Mouse (Mus musculus) liver, adult (tissue): ENCODE results near the gene Ifna4.
"Not testable (repeated sequence)": the region's sequence is repeated elsewhere in the genome, so short reads cannot be mapped to it uniquely, and the experiment has no call there.

ENCODE experiments used
- GATA4 ChIP-seq: IDR thresholded peaks from 2 replicates; pipeline ENCODE4 v1.6.1; 2014; ENCODE audit warnings: mild to moderate bottlenecking, low read length; ENCODE audit not compliant: insufficient replicate concordance

Gene Ifna4

DNA sequence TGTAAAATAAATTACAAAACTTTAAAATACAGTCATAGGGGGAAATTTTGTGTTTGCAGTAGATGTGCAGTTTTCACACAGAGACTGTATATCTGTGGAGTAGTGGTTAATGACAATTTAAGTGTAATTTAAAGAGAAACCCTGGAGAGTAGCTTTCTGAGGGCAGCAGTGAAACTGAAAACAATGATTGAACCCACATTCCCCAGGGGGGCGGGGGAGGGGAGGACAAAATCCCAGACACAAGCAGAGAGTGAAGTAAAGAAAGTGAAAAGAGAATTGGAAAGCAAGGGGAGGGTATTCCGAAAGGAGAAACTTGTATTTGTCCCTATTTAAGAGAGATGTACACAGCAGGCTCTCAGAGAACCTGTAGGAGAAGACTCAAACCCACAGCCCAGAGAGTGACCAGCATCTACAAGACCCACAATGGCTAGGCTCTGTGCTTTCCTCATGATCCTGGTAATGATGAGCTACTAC, at the start of gene Ifna4:
TSS of gene Ifna4 (plus strand) at position 424 of the 474 bp plus-strand sequence.
- no peak for TF ChIP-seq GATA4

- TF ChIP-seq GATA4, result not testable (repeated sequence)
These were observed 47.6 kb upstream of the Ifna4 start, which contains the start of gene Gm13275 for GRCm38 (mm10) chr4:88793936-88794675. TSS of gene Gm13275 (plus strand) at chr4:88794487.

GRCm38 (mm10) chr4:88797097-88797496, 44.6 kb upstream of the Ifna4 start, which contains the start of gene Gm13279:
TSS of gene Gm13279 (plus strand) at chr4:88797397.
- TF ChIP-seq GATA4, result not testable (repeated sequence)

DNA sequence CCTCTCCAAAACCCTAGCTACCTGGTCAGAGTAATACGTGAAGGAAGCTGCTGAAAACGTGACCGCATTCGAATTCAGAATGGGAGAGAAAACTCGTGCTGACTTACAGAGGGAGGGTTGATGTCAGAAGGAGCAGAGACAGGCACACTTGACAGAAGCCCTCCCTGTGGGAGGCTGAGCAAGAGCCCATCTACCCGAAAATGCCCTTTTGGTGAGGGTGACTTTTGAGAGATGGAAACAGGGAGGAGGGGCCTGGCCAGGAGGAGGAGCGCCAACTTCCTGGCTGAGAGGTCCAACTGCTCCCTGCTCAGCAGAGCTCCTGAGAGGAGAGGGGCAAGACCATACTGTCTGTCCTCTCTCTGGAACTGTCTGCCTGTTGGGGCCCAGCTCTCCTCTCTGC, 42.3 kb upstream of the Ifna4 start, which contains the start of gene Gm13285:
TSS of gene Gm13285 (plus strand) at position 301 of the 400 bp plus-strand sequence.
- TF ChIP-seq GATA4, result not testable (repeated sequence)

GRCm38 (mm10) chr4:88802954-88803353, 38.7 kb upstream of the Ifna4 start, which contains the start of gene Gm13287:
TSS of gene Gm13287 (plus strand) at chr4:88803254.
- TF ChIP-seq GATA4, result not testable (repeated sequence)

DNA sequence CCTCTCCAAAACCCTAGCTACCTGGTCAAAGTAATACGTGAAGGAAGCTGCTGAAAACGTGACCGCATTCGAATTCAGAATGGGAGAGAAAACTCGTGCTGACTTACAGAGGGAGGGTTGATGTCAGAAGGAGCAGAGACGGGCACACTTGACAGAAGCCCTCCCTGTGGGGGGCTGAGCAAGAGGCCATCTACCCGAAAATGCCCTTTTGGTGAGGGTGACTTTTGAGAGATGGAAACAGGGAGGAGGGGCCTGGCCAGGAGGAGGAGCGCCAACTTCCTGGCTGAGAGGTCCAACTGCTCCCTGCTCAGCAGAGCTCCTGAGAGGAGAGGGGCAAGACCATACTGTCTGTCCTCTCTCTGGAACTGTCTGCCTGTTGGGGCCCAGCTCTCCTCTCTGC, 36.4 kb upstream of the Ifna4 start, which contains the start of gene Gm13288:
TSS of gene Gm13288 (plus strand) at position 301 of the 400 bp plus-strand sequence.
- not testable (repeated sequence) for TF ChIP-seq GATA4

DNA sequence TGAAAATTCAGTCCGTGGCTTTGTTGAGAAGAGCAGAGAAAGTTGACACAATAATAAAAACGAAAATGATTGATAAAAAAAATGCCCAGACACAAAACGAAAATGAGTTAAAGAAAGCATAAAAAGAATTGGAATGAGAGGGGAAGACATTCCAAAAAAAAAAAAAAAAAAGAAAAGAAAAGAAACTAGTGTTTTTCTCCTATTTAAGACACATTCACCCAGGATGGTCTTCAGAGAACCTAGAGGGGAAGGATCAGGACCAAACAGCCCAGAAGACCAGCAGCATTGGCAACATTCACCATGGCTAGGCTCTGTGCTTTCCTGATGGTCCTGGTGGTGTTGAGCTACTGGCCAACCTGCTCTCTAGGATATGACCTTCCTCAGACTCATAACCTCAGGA, 25.7 kb upstream of the Ifna4 start, which contains the start of gene Ifna7:
TSS of gene Ifna7 (plus strand) at position 301 of the 400 bp plus-strand sequence.
- no peak for TF ChIP-seq GATA4

GRCm38 (mm10) chr4:88819659-88820058, 22.0 kb upstream of the Ifna4 start, which contains the start of gene Ifna11:
TSS of gene Ifna11 (plus strand) at chr4:88819959.
- TF ChIP-seq GATA4, result no peak

- TF ChIP-seq GATA4, result no peak
These were observed 18.7 kb upstream of the Ifna4 start for GRCm38 (mm10) chr4:88822995-88823394.

DNA sequence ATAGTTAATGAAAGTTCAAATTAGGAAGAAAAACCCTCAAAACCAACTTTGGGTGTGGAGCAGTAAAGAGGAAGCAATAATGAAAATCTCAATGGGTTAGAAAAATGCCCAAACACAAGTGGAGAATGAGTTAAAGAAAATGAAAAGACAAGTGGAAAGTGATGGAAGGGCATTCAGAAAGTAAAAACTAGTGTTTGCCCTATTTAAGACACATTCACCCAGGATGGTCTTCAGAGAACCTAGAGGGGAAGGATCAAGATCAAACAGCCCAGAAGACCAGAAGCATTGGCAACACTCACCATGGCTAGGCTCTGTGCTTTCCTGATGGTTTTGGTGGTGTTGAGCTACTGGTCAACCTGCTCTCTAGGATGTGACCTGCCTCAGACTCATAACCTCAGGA, 14.5 kb upstream of the Ifna4 start, which contains the start of gene Ifna6:
TSS of gene Ifna6 (plus strand) at position 301 of the 400 bp plus-strand sequence.
- not testable (repeated sequence) for TF ChIP-seq GATA4

- no peak for TF ChIP-seq GATA4
These were observed 11.1 kb upstream of the Ifna4 start for GRCm38 (mm10) chr4:88830523-88830922.

- not testable (repeated sequence) for TF ChIP-seq GATA4
These were observed 6.4 kb upstream of the Ifna4 start, which contains the start of gene Ifna5 for GRCm38 (mm10) chr4:88835225-88835624. TSS of gene Ifna5 (plus strand) at chr4:88835525.

DNA sequence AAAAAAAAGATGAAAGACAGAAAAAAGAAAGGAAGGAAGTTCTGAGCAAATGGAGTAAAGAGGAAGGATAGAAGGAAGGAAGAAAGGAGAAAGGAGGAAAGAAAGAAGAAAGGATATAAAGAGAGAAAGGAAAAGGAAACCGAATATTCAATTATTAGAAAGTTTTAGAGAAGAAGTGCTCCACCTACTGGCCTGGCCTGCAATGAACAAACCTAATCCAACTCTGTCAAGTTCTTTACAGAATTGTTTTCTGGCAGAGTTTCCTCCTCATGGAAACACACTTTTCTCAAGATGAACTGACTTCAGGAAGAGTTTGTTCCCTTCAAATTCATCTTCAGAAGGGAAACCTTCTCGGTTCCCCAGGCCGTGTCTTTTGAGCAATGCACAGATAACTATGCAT, 2.8 kb upstream of the Ifna4 start:
- no peak for TF ChIP-seq GATA4

DNA sequence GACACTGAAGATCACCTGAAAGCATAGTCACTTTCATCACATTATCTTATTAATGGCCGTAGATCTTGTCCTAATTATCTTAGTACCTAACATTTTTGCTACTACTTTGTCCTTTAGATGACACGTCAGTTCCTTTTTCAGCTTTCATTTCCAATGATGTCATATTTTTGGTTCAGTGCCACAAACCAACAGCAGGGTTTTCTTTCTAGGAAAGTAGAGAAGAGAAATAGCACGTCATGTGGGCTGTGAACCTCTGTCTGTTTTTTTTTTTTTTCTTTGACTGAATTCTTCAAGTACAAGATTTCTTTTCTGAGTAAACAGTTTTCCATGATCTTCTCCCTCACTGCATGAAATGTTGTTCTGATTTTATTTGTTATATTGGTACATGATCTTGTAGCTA, 1.6 kb upstream of the Ifna4 start:
- TF ChIP-seq GATA4, result no peak

GRCm38 (mm10) chr4:88845334-88845733, 3.7 kb downstream of the Ifna4 start:
- no peak for TF ChIP-seq GATA4

DNA sequence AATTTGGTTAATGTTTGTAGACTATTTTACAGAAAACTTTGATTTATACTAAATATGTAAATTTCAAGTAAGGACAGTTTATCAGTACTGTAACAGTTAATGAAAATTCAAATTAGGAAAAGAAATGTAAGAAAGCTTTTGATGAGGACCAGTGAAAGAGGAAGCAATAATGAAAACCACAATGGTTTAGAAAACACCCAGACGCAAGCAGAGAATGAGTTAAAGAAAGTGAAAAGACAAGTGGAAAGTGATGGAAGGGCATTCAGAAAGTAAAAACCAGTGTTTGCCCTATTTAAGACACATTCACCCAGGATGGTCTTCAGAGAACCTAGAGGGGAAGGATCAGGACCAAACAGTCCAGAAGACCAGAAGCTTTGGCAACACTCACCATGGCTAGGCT, 8.0 kb downstream of the Ifna4 start, which contains the start of gene Ifna1:
TSS of gene Ifna1 (plus strand) at position 390 of the 400 bp plus-strand sequence.
- TF ChIP-seq GATA4, result no peak
